Mouse (Mus musculus): ENCODE measurements around the gene Patl2.

- TF ChIP-seq EP300 (IDR thresholded peaks at IDR 0.05; ENCODE audit: low read depth) = no peak
- no peak for TF ChIP-seq CTCF (IDR thresholded peaks at IDR 0.05; ENCODE audit: low read depth)
Measured at GRCm38 (mm10) chr2:122172188-122172587, 13.8 kb downstream of the Patl2 start.
